Mouse (Mus musculus) T-helper 1 cell (primary cell): ENCODE measurements around the gene Ppp1r15b.

Experiments used
- in situ Hi-C: fragments of 300-600 bp; cut with MboI, MseI; formaldehyde crosslinking; loops from one replicate; pipeline ENCODE4 v1.15.1; 2025; ENCODE audit warnings: high pct_unique_total_duplicates

Gene Ppp1r15b

DNA sequence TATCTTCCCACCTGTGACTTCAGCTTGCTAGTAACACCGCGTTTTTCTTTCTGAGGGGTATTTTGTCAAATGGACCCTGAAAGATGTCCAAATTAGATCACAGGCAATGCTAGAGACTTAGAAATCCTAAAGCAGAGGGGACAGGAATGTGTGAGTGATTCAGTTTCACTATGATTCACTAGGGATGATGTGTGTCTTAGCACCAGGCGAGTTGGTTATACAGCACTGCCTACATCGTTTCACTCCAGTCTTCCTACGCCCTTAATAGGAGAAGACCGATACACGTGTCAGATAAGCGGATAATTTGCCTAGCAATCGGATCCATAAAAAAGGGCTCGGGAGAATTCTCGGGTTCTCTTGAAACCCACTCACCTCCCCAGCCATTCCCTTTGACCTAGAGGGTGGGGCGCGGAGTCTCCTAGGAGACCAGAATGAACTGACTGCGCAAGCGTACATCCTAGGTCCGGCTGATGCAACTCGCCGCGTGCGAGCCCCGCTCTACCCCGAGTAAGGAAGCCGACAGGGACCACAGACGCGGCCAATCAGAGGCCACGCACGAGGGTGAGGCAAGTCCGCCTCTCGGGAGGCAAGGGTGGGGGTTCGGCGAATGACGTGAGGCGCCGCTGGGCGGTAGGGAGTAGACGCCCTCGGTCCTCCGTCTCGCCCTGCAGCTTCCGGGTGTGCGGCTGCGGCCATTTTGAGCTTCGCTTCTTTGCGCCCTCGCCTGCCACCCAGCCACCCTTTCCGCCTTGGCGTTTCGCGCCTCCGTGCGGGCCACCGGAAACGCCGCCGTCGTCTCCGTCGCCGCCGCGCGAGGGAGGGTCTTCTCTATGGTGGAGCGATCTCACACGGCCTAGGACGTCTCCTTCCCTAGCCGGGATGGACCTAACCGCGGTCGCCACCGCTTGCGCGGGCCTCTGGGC is at the start of gene Ppp1r15b:
Ppp1r15b (plus strand) TSS at position 506 of the 923 bp plus-strand sequence.
- in situ Hi-C loops: loop anchor here (5.0 kb wide), 1 partner anchor 94 kb away; no protein-coding TSS in a partner anchor

DNA sequence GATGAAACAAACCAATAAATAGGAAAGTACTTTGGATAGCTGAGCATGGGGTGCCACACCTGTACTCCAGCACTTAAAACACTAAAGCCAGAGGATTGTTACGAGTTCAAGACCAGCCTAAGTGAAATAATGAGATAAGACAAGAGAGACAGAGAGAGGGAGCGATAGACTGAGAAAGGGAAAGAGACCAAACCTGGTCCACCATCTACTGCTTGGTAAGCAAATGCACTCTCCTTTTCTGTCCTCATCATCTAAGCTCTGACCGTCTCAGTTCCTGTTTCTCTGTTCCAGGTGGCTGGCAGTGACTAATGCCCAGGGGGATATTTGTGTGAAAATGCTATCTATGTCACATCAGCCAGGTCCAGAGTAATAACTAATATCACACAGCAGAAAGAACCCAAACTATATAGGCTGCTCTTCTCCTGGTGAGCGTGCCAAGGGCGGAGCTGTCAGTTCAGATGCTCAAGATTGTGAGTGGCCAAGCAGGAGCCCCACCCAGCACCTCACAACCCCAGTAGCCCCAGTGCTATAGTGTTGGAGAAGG is 47.9 kb upstream of the Ppp1r15b start:
- in situ Hi-C loops: no loop called here

DNA sequence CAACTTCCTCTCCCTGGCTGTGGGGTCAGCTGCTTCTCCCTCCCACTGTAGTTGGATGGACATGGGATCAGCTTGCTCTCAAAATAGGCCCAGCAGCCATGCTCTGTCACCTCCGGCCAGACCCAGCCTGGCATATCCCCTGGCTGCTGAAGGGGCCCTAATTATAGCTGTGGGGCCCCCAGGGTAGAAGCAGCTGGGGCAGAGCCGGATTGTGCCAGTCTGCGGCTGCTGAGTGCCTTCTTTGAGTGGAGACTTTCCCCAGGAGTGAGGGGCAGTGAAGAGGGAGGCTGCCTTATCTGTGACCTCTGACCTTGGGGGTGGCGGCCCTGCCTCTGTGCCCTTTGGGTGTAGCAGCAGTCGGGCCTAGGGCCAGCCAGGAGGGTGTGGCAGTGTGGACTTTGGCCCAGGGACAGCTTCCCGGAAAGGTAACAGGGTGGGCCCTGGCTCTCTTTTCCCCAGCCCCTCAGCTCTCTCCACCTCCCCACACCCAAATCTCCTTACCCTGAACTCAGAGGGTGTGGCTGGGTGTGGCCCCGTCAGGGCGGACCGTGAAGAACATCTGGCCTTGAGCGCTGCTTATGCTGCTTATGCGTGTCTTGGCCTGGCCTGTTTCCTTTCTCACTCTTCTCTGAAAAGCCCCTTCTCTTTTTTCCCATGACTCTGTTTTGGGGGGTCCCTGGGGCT is 46.9 kb upstream of the Ppp1r15b start:
- in situ Hi-C loops: no loop called here

DNA sequence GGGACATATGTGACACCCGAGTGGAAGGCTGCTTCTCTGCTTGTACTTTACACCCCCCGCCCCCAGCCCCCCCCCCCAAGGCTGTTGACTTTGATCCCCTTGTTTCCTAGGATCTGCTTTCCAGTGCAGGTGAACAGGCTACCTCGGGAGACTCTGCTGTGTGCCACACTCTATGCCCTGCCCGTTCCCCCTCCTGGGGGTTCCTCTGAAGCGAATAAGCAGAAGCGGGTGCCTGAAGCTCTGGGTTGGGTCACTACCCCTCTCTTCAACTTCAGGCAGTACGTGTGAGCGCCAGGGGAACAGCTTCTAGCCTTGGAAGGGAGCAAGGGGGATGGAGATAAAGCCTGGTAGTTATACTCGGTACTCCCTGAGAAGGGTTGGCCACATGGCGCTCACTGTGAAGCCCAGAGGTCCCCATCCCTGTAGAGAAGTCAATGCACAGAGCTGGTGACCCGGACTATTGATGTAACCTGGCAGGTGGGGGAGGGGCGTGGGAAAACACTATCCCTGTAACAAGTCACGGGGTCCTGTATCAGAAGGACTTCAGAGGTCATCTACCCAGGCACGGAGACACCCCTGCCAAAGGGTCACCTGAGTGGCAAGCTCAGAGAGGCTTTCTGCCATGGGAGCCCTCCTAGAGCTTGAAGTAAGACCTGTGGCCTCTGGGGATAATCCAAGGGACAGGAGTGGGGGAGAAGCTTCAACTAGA is 46.1 kb upstream of the Ppp1r15b start:
- in situ Hi-C loops: loop anchor here (5.0 kb wide), 1 partner anchor 38 kb away; the partner anchor contains the start of gene Pik3c2b

DNA sequence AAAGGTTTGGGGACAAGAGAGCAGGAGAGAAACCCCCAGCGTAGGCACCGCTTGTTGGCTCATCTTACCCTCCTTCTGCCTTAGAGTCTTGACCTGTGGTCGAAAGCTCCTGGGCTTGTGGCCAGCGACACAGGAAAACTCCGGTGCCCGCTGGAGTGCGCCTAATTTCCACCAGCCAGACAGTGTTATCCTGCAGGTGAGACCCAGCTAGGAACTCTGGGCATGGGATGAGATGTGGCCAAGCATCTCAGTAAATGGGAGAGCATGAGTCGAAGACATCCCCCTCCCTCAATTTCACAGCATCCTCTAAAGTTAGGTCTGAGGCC is 45.6 kb upstream of the Ppp1r15b start:
- in situ Hi-C loops: loop anchor here (5.0 kb wide), 1 partner anchor 38 kb away; the partner anchor contains the start of gene Pik3c2b

DNA sequence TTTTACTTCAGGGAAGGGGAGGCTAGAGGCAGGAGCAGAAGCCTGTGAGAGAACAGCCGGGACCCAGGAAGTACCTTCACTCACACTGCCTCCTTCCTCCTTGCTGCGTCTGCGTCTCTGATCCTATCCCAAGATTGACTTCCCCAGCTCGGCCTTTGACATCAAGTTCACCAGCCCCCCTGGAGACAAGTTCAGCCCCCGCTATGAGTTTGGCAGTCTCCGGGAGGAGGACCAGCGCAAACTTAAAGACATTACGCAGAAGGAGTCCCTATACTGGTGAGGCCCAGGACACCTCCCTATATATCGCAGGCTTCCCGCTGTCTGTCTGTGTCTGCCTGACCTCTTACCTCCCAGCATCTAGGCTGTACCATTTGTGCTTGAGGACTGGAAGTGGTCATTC is 44.1 kb upstream of the Ppp1r15b start:
- in situ Hi-C loops: loop anchor here (5.0 kb wide), 1 partner anchor 40 kb away; the partner anchor contains the start of gene Pik3c2b

DNA sequence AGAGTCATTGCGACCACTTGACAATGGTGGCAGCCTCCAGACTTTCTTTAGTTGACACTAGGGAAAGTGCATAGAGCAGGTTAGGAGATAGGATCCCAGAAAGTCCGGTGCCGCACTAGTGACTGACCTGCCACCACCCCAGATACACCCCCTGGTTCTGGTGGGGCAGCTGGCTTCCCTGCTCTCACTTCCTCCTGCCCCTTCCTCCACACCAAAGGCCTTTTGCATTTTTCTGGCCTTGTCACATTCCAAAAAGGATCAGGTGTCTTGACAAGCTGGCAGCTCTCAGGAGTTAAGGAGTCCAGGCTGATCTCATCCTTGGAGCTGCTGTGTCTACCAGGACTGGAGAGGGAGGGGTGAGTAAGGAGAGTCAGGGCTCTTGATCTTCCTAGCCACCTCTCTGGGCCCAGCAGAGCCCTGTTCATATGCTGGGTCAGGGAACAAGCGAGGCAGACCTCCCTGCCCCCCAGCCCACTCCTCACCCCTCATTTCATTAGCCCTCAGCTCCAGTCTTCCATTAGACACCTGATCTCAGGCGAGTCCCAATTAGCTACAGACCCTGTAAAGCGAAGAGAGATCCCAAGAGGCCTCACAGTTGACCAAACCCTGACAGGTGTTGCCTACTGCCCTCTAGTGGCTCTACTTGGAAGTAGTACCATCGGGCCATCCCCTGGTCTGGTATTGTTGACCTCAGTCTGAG is 43.6 kb upstream of the Ppp1r15b start:
- in situ Hi-C loops: loop anchor here (5.0 kb wide), 1 partner anchor 40 kb away; the partner anchor contains the start of gene Pik3c2b

GRCm38 (mm10) chr1:133088196-133088595 is 42.7 kb upstream of the Ppp1r15b start:
- in situ Hi-C loops: loop anchor here (5.0 kb wide), 1 partner anchor 41 kb away; the partner anchor contains the start of gene Pik3c2b

DNA sequence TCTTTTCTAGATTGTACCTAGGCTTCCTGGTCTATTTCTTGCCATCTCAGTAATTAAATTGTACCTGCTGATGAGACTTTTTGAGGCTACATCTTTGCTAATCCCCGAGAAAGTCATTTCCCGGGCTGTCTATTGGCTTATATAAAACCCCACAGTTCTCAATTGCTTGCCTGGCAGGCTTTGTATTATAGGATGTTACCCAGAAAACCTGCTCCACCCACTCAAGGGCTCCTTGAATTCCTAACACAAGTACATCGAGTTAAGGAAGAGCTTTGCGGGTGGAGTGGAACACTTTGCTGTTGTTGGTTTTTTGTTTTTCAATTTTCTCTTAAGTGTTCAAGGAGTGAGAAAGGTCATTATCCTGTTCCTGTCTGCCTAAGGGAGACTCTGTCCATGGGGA is 41.5 kb upstream of the Ppp1r15b start:
- in situ Hi-C loops: loop anchor here (5.0 kb wide), 1 partner anchor 42 kb away; the partner anchor contains the start of gene Pik3c2b

GRCm38 (mm10) chr1:133090641-133091040 is 40.3 kb upstream of the Ppp1r15b start:
- in situ Hi-C loops: no loop called here

GRCm38 (mm10) chr1:133091483-133091882 is 39.5 kb upstream of the Ppp1r15b start:
- in situ Hi-C loops: no loop called here

- in situ Hi-C loops: no loop called here
These were observed 37.2 kb upstream of the Ppp1r15b start for GRCm38 (mm10) chr1:133093719-133094118.

DNA sequence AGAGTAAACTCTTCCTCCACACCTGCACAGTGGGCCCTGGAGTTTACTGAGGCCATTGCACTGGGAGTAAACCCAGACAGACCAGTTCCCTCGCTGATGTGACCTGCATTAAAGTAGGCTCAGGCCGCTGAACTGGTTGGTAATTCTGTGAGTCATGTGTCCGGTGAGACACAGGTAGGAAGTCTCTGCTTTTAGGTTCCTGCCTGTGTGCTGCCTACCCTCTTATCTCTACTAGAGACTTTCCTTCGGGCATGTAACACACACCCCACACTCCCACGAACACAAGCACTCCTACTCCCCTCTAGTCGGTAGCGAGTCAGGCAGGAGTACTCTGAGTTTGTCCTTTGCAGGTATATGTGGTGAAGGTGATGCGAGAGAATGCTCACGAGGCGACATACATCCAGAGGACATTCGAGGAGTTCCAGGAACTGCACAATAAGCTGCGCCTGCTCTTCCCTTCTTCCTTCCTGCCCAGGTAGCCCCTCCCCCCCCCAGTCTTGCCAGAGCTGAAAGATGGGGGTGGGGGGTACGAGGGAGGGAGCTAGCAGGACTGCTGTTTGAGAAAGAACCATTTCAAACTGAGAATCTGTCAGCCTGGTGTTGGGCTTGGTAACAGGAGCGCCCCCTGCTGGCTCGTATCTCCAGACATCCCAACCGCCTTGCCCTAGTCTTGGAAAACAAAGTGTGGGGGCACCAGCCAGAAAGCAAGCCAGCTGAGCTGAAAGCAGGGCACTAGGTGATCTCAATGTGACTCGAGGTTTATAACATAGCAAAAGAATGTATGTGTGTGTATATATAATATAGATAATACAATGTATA is 29.8 kb upstream of the Ppp1r15b start:
- in situ Hi-C loops: loop anchor here (25.0 kb wide), 1 partner anchor 339 kb away; no protein-coding TSS in a partner anchor

- in situ Hi-C loops: loop anchor here (25.0 kb wide), 1 partner anchor 340 kb away; no protein-coding TSS in a partner anchor
These were observed 28.8 kb upstream of the Ppp1r15b start for GRCm38 (mm10) chr1:133102108-133102507.

GRCm38 (mm10) chr1:133103315-133103714 is 27.6 kb upstream of the Ppp1r15b start:
- in situ Hi-C loops: loop anchor here (25.0 kb wide), 1 partner anchor 341 kb away; no protein-coding TSS in a partner anchor

DNA sequence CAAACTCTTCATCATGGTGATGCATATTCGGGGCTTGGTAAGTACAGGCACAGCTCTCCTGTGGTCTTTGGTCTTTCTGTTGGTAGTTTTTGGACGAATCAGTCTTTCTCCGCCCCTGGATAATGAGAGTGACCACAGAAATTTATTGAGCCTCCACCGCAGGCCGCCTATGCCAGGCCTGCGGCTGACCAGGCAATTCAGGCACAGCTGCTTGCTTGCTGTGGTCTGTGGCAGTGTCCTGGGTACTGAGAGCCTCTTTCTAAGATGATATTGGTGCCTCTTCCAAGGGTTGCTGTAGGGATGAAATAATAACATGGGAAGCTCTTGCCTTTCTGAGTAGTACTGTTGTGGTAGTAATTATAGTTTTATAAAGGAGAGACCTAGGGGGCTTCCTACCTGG is 27.1 kb upstream of the Ppp1r15b start:
- in situ Hi-C loops: loop anchor here (25.0 kb wide), 1 partner anchor 342 kb away; no protein-coding TSS in a partner anchor

DNA sequence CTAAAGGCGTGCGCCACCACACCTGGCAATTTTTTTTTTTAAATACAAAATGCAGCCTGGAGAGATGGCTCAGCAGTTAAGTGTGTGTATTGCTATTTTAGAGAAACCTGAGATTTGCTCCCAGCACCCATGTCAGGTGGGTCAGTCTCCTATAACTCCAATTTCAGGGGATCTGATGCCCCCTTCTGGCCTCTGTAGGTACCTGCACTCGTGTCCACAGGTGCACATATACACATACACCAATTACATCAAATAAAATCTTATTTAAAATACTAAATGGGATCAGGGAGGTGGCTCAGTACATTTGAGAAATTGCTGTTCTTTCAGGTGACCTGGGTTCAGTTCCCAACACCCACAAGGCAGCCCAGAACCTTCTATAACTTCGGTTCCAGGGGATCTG is 14.8 kb upstream of the Ppp1r15b start:
- in situ Hi-C loops: loop anchor here (25.0 kb wide), 1 partner anchor 354 kb away; no protein-coding TSS in a partner anchor

- in situ Hi-C loops: loop anchor here (25.0 kb wide), 1 partner anchor 356 kb away; no protein-coding TSS in a partner anchor
These were observed 12.8 kb upstream of the Ppp1r15b start for GRCm38 (mm10) chr1:133118127-133118526.

- in situ Hi-C loops: loop anchor here (25.0 kb wide), 1 partner anchor 357 kb away; no protein-coding TSS in a partner anchor
These were observed 12.1 kb upstream of the Ppp1r15b start for GRCm38 (mm10) chr1:133118844-133119243.
